In genomic region chr2:153309106-153309505, GRCm38 (mm10) we compare ENCODE assay signal across 19 mouse cellular contexts.
"Had no signal": no experiment of that assay in that cellular context is flagged by ENCODE, and none has a peak within 500 bp of the region (broad histone marks: within the 10 kb centered on the region; RNA-seq: fewer than 3 reads in every experiment).

No protein-coding gene starts in this region.

- DNase-seq: kidney, adult 11 months; kidney, adult 8-10 months; kidney, postnatal 10 days; kidney, postnatal 36 days; left cerebral cortex, postnatal 4 days; liver, embryonic 13.5 days; lung, adult 2 months; lung, postnatal 14 days; lung, postnatal 4 days; retina, postnatal 1 day; right cerebral cortex, postnatal 25 days; spleen, adult 18-20 months; thymus, adult 2 months; thymus, postnatal 14 days had no signal

- H3K27ac ChIP-seq: intestine, embryonic 15.5 days; kidney, embryonic 15.5 days; liver, embryonic 13.5 days; midbrain, embryonic 12.5 days; midbrain, embryonic 15.5 days; neural tube, embryonic 13.5 days had no signal

- H3K9me3 ChIP-seq: intestine, embryonic 15.5 days; kidney, embryonic 15.5 days; liver, embryonic 13.5 days; midbrain, embryonic 12.5 days; midbrain, embryonic 15.5 days; neural tube, embryonic 13.5 days had no signal

- H3K27me3 ChIP-seq: intestine, embryonic 15.5 days; kidney, embryonic 15.5 days; liver, embryonic 13.5 days; midbrain, embryonic 12.5 days; midbrain, embryonic 15.5 days; neural tube, embryonic 13.5 days had no signal

- H3K4me3 ChIP-seq: intestine, embryonic 15.5 days; kidney, embryonic 15.5 days; liver, embryonic 13.5 days; midbrain, embryonic 12.5 days; midbrain, embryonic 15.5 days; neural tube, embryonic 13.5 days had no signal

- H3K9ac ChIP-seq: intestine, embryonic 15.5 days; kidney, embryonic 15.5 days; liver, embryonic 13.5 days; midbrain, embryonic 12.5 days; midbrain, embryonic 15.5 days; neural tube, embryonic 13.5 days had no signal

- H3K36me3 ChIP-seq: intestine, embryonic 15.5 days; kidney, embryonic 15.5 days; liver, embryonic 13.5 days; midbrain, embryonic 15.5 days had no signal

- H3K4me1 ChIP-seq: intestine, embryonic 15.5 days; midbrain, embryonic 15.5 days had no signal

- ATAC-seq: intestine, embryonic 15.5 days; midbrain, embryonic 15.5 days had no signal

- H3K4me2 ChIP-seq: intestine, embryonic 15.5 days; kidney, embryonic 15.5 days; liver, embryonic 13.5 days; midbrain, embryonic 12.5 days; midbrain, embryonic 15.5 days; neural tube, embryonic 13.5 days had no signal
